Mouse (Mus musculus) retina, adult 2 months (tissue): Measurements from ENCODE around the gene Has1.
A peak's percentile ranks its signal among the peaks of the same experiment; 100 is the strongest.

ENCODE experiments used
- DNase-seq: peaks from one replicate; pipeline ENCODE4 v3.0.0-alpha.2; 2012; ENCODE audit warnings: low read depth, low spot score

Gene Has1

DNA sequence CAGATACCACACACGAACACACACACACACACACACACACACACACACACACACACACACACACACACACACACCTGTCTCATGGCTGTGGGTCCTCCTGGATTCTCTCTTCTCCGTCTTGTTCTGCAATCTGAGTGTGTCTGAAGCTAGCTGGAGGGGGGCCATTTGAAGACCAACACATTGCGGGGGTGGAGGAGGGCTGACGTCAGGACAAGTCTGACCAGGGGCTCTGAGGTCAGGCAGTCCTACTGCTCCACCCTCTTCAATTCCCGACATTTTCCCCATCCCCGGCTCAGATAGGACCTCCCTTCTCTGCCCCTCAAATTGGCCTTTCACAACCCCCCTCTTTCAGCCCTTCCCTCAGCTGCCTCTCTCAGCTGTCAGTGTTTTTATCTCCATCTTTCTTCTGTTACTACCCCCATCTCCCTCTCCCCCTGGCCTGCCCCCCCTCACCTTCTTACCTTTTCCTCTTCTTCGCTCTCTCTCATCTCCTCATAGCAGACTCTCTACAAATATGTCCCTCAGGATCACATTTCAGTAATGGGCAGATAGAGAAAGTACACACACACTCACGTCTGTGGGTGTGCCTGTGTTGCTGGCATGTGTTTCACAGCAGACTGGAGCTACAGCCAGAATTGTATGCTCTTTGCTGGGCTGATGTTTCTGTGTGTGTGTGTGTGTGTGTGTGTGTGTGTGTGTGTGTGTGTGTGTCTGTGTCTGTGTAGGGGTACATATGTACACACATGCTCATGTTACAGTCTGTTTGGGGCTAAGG is at the start of gene Has1:
Gene Has1 (minus strand): TSS at position 142 of the 775 bp plus-strand sequence.
- DNase-seq, result no peak

DNA sequence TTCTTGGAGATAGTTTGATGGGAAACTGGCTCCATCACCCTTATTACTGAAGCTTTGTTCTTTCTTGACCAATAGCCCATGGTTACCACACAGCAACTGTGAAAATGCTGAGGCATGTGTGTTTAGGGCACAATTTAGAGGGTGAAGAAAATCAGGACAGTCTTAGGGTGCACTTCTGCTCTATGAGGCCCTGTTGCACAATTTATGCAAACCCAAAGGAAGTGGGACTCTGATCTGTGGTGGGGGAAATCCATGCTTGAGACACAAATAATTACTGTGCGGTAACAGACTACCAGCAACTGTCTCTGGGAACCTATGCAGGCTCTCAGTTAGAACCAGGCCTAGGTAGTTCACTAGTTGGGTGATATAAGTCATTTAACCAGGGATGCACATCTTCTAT is 45.8 kb upstream of the Has1 start:
- DNase-seq, result no peak

DNA sequence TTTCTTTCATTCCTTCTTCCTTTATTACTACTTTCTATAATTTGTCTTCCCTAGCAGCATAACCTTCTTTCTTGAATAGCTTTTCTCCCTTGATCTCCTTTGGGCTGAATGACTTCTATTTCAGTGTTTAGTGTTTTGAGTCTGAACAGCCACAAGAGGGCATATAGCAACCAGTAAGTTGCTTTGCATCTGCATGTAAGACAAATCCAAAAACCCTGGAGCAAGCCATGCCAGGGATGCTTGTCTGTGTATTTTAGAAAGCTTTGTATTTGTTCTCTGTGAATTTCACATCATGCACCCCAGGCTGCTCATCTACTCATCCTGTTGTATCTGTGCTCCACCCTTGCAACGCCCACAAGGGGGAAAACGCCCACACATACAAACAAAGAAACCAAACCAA is 44.3 kb upstream of the Has1 start:
- DNase-seq, result no peak

DNA sequence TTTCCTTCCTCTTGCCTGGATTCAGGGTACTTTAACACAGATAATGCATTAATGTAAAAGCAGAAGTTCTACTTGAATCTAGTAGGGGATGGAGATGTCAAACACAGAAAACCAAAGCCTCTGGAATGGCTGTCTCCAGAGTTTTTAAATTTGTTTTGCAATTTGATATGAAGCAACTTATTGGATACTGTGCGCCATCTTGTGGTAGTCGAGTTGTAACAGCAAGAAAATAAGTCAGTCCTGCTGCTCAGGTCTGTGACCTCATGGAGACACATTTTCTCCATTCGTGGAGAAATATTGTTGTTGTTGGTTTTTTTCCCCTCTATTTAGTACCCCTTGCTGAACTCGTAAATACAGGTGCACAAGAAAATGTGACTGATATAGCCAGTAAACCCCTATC is 41.0 kb upstream of the Has1 start:
- peak; percentile 32 for DNase-seq

DNA sequence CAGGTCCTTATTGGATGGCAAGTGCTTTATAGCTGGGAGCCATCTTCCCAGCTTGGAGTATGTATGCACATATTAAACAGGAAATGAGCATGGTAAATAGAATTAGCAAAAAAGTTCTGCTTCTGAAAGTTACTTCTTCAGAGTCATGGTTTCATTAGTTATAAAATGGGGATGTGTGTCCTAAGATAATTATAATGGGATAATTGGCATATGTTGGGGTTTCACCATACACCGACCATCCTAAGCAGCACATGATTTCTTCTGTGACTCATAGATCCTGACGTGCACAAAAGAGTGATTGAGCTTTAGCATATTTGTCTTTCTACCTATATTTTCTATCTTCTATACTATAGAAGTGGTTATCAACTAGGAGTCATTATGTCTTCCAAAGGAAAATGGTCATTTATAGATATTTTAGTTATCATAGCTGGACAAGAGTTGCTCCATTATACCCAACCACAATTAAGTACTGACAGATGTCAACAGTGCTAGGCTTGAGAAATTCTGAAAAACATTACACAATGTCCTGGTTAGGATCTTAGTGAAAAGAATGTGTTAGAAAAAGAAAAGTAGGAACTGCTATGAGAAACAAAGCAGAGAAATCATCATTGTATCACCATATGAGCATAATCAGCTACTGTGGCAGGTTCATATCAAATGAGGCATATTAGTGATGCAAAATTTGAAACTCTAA is 34.9 kb upstream of the Has1 start:
- DNase-seq, result no peak

DNA sequence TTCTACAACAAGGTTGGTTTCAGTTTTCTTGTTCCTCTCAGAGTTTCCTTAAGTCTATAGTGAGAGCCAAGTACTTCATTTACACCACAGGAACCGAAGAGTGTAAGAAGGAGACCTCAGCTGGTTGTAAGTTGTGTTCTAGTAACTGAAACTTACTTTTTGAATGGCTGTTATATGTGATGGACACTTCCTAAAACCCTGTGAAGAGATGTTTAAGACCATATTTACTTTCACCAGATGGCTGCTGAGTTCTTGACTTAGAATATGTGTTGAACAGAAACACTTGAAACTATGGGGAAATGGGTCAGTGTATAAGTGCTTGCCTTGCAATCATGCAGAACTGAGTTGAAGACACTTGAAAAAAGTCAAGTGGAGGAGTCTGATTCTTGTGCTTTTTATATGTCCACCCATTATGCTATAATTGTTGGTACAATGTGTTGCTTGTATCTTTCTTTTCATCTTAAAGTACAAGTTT is 32.8 kb upstream of the Has1 start, which contains the start of the genes Fpr2 and Fpr3:
Gene Fpr2 (plus strand): TSS at position 51 of the 475 bp plus-strand sequence.
Gene Fpr3 (plus strand): TSS at position 79 of the 475 bp plus-strand sequence.
- DNase-seq, result no peak

DNA sequence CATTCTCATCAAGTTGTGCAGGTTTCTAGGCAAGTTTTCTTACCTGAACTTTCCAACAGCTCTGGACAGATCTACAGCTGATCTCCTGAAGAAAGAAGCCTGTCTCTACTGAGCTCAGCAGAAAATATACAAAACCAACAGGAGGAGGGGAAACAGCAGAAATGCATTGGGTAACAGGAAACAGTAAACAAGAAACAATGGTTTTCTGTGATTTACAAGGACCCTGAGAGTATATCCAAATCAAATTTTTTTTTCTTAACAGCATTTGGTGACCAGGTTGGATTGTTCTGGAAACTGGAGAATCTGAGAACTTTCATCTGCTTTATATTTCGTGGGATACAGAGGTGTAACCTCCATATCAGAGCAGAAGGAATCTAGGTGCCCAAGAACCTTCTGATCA is 28.8 kb upstream of the Has1 start, which contains the start of gene Fpr1:
Gene Fpr1 (minus strand): TSS at position 101 of the 400 bp plus-strand sequence.
- no peak for DNase-seq

DNA sequence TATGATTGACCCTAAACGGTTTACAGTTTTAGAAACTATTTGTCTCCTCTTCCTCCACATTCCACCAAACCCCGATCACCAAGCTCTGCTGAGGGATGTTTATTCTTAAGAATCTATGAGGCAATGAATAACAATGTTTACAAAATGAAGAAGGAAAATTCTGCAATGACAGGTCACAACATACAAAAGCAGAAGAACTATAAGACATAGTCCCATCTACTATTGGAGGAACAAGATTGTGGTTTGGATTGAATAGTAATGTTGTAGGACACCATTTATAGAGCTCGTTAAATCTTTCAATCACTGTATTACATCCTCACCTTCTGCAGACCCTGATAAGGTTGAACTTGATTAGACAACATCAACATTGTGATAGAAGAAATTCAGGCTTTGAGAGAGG is 27.7 kb upstream of the Has1 start:
- no peak for DNase-seq

DNA sequence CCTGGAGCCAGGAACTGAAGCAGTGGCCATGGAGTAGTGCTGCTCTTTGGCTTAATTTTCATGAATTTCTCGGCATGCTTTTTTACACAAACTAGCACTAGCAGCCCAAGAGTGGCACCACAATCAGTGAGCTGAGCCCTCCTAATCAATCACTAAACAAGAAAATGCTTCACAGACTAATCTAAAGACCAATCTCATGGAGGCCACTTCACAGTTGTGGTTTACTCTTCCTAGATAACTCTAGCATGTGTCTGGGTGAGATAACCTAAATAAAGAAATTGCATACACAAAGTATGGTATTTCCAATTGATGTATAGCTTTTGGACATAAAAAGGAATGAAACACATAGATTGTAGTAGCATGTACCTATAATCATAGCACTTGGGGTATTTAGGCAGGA is 24.3 kb upstream of the Has1 start:
- no peak for DNase-seq

DNA sequence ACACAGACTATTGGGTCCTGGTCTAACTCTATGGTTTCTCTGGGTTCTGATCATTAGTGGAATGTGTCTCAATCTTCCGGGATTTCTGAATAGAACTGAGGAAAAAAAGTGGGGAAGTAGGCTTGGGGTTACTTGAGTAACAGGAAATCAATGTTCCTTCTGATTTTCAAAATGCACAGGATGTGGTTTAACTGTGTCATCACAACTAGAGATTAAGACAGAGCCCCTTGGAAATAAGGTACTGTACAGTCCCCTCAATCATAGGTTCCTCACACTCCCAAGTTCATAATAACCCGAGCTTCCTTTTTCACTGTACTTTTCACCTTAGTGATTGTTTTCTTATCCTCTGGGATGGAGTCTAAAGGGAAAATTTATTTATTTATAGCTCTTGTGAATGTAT is 16.7 kb upstream of the Has1 start:
- DNase-seq, result no peak

DNA sequence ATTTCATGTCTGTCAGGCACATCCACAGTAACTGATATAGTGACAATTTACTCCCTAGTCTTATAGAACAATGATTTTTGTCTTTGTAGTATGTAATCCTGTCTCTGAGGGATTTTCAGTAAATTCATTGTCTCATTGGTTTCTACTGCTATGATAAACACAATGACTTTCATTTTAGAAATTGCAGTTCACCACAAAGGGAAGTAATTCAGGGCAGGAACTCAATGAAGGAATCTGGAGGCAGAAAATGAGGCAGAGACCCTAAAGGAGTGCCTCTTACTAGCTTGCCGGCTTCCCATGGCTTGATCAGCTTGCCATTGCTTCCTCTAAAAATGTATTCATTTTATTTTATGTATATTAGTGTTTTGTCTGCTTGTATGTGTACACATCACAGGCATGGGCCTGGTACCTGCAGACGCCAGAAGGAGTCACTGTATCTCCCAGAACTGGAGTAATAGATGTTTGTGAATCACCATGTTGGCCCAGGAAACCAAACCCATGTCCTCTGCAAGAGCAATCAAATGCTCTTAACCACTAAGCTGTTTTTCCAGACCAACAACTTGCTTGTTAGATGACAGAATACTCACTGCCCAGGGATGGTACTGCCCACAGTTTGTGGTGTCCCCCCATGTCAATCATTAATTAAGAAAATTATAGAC is 16.0 kb upstream of the Has1 start:
- DNase-seq, result no peak

DNA sequence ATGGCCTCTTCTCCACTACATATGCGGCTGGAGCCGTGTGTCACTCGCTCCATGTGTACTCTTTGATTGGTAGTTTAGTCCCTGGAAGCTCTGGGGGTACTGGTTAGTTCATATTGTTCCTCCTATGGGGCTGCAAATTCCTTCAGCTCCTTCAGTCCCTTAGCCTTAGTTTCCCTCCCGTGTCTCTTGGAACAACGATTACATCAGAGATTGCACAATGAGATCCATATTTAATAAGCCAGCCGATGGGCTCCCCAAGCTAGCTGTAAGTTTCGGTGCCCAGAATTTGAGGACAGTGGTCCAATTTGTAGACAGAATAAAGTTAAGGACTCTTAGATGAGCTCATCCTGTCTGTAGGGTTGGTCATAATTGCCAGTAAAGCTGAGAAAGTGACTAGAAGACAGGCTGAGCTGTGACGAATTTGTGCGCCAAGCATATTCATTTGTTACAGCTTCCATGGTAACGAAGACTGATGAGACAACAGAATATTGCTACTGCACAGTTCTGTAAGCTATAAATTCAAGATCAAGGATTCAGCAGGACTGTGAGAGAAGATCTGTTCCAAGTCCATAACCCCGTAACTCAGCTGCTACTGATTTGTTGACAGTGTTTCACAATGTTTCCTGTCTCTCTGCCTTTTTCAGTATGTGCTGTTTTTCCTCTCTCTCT is 11.9 kb upstream of the Has1 start:
- DNase-seq, result no peak

DNA sequence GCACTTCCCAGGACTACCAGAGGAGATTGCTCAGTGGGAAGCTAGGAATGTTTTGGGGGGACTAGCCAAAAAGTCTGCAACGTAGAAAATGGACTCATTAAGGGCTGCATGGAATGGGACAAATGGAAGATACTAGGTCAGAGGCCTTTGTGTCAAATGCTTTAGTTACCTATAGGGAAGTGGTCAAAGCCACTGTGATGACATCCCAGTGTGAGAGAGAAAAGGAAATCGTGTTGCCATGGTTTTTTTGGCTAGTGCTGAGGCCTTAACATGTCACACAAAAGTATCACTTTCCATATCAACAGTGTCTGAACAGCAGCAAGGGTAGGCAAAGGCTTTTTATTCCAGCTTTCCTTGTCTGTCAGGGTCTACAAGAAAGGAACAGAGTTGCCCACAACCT is 10.2 kb upstream of the Has1 start:
- DNase-seq, result no peak

DNA sequence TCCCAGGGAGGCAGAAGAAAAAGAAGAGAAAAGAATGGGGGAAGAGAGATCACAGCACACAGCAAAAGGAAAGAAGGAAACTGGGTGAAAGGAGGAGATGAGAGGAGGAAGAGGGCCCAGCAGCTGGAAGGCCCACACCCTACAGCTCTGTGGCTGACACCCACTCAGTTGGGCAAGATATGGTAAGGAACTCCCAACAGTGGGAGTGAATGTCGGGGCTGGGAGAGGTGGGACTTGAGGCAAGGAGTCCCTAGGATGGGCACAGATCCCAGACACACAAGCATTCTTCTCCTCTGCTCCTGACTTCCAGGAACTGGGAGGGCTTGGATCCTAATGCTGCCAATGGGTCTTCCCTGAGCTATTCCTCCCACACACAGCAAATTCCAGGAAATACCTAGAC is 7.4 kb upstream of the Has1 start:
- DNase-seq, result no peak

DNA sequence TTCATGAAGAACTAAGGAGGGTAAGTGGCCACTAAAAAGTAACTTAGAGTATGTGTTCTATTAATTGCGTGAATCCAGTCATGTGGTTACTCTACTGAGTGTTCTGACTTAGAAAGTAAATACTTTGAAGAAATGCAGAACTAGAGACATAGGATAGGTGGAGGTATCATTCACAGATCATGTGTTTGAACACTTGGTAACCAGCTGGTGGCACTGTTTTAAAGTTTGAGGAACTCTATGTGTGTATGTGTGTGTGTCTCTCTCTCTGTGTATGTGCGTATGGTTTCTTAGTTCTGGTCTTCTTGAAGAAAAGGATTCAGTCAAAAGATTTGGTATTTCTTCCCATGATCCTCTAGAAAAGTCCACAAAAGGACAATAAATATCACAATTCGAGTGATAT is 5.1 kb upstream of the Has1 start:
- DNase-seq, result no peak

DNA sequence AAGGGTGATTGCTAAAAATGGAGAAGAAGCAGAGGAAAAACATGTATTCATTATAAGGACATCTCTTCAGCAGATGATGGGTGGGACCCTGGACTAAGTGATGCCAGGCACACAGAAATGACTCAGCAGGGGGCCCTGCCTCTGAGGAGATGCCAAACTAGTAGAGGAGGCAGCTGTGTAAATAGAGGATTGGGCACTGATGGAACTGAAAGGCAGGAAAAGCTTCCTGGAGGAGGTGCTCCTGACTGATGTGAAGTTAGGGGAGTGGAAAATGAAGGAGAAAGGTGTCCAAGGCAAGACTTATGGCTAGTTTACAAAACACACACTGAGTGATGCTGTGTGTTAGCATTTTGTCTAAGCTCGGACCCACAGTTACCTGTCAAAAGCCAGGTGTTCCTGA is 2.4 kb upstream of the Has1 start:
- DNase-seq, result no peak

DNA sequence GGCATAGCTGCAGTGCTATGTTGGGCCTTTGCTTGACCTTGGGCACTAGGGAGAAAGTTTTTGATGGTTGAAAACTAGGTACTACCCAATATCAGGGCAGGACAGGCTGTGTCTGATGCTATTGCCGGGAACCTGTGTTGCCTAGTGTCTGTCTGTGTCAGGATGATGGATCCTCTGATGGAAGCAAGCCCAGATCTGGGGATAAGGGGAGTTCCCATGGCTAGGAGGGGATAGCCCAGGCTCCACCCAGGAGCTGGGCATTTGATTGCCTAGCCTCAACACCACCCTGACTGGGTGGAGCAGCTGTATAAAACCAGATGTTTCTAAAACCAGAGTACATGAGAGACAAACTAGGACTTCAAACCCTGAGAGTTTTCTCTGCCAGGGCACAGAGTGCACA is 1.6 kb upstream of the Has1 start:
- DNase-seq, result no peak

DNA sequence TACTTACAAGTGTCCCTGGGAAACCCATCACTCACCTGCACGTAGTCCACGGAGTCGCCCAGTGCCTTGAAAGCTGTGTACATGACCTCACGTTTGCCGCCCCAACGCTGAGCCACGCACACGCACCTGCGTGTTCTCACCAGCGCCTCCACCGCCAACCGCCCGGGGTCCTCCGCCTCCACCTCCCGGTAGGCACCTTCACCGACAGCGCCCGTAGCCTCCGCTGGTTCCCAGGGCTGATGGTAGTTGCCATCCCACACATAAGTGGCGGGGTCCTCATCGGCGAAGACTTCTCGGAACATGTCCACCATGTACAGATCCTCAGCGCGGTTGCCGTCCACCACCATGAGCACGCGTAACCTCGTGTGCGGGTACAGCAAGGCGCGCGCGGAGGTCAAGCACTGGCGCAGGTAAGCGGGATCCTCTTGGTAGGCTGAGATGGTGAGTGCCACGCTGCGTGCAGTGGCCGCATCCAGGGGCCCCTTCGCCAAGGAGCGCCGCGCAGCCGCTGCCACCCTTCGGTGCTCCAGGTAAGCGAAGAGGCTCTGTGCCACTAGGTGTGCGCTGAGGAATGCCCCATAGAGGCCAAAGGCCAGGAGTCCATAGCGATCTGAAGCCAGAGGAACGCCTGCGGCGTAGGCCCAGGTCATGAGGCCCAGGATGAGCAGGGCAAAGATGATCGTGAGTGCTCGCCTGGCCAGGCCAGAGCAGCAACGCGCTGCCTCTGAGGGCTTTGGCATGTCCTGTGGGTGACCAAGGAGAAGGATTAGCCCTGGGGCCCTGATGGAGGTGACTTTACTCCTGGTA is 4.9 kb downstream of the Has1 start:
- no peak for DNase-seq

DNA sequence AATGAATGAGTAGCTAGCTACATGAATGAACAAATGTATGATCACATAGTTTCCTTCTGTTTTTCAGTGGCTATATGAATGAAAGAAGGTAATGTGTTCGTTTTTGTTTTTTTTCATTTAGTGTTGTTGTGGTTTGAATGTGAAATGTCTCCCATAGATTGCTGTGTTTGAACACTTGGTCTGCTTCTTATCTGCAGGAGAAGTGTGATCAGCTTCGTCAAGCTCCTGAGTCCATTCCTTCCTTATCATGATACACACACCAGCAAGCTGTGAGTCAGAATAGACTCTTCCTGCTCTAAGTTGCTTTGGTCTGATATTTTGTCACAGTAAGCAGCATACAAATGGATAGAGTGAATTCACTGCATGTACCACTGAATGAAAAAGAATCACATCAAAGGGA is 6.0 kb downstream of the Has1 start:
- no peak for DNase-seq

DNA sequence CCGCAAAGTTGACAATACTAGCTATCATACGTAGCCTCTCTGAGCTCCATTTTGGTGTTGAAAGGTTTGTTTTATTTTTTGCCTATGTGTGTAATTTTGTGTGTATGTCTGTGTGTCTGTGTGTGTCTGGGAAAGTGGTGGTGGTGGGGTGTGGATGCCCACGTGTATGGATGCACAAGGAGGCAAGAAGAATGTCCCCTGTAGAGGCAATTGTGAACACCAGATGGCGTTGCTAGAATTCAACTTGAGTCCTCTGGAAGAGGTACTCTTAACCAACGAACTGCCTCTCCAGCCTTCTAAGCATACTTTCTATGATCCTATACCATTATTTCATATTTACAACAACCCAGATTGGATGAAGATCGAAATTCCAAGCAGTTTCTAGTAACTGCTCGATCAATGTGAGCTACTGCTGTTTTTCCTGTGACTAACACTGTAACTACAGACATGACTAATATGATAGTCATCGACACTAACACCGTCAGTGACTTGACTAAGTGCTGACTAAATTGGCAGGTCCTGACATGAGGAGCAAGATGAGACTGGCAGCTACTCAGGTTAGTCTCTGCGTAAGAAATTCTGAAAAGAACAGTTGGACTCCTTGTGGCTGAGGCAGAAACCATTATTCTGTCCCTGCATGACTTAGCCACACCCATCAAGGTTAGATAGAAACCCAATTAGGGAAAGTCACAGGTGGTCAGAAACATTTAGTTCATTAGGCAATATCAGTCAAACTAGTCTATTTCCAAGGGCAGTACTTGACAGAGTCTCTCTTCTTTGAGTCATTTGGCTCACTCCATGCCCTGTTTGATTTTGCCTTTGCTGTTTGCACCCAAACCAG is 9.6 kb downstream of the Has1 start:
- DNase-seq, result no peak
